Mouse (Mus musculus): ENCODE measurements around the gene Ror2.
A peak's percentile ranks its signal among the peaks of the same experiment; 100 is the strongest.
"Not testable (repeated sequence)": the region's sequence is repeated elsewhere in the genome, so short reads cannot be mapped to it uniquely, and the experiment has no call there.

The Ror2 gene

DNA sequence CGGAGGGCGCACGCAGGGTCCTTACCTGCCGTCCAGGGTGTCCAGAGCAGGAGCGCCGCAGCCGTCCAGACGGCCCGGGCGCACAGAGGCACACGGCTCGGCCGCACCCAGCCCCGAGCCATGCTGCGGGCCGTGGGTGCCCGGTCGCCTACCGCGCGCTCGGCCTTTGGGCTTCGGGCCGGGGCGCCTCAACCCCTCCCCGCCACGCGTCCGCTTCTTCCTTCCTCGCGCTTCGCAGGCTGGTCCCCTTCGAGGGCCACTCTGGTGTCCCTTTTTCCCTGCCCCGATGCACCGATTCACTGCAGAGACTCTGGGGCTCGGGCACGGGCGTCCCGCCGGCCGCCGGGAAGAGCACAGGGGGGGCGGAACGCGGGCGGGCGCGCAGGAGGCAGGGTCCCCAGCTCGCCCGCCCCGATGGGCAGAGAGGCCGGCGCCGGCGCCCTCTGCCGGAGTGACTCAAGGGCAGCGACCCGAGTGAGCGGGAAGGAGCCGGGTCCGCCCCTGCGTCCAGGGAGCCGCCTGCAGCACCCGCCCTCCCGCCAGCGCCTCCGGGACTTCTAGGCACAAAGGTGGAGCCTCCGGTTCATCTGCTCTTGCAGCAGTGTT lies at the start of gene Ror2:
Gene Ror2, minus strand, starts transcription at position 369 of the 606 bp plus-strand sequence.
- DNase-seq (ENCODE audit: low spot score in 2 of 2) = no peak

DNA sequence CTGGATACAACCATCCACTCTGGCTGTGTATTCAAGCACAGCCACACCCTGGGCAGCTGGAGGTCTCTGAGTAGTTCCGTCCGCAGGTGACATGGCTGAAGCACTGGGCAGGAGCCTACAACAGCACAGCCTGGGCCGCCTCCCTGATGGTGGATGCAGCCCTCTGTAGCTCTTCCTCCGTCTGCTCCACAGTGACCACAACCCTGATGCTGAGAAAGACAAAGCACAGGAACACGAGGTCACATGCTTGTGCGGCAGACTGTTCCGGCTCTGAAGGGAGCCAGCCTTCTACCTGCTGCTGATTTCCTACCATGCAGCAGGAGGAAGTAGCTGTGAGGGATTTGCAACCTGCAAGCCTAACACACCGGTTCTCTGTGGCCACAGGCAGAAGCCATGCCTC lies 47.8 kb upstream of the Ror2 start:
- no peak for DNase-seq (ENCODE audit: low spot score in 2 of 2)

DNA sequence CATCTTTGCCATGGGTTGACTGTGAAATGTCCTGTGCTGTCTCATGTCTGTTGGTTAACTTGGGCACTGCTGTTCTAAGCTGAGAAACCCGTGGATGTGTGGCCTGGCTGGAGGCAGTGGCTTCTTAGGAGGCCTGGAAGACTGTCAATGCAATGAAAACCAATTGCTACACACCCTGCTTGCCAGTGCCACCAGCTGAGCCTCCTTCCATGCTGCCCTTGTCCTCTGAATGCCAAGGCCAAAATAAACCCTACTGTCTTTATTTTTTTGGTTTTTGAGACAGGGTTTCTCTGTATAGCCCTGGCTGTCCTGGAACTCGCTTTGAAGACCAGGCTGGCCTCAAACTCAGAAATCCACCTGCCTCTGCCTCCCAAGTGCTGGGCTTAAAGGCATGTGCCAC lies 44.3 kb upstream of the Ror2 start:
- DNase-seq (ENCODE audit: low spot score in 2 of 2) = no peak

DNA sequence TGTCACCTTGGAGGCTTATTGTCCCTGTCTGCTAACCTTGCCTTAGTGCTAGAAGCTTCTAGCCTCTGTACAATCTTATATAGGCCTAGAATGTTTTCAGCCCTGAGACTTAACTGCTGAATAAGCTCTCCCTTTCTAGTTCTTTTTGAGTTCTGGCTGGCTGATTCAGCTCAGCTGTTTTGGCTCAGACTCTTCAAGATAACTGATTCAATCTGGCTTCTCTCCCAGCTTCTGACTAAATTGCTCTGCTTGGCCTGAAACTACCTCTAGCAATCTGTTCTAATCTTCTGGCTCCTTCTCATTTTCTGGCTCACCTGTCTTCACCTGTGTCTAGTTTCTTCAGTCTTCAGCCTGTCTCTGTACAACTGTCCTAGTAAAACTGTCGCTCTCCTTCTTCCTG lies 39.6 kb upstream of the Ror2 start:
- DNase-seq (ENCODE audit: low spot score in 2 of 2) = no peak

DNA sequence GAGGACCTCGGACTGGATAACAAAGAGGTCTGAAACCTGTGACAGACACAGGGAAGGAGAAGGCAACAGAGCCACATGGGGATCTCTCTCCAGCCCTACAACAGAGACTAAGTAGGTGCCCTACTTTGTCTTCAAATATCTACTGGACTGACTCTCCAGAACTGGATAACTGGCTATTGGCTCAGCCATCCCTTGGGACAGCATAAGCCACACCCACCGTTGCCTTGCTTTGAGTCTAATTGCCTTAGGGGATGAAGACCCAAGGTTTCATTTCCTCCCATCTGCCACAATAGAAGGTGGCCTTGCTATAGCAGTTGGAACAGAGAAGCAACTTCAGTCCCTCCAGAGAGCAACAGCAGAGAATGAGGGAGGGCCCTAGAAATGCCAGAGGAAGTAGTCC lies 37.7 kb upstream of the Ror2 start:
- no peak for DNase-seq (ENCODE audit: low spot score in 2 of 2)

DNA sequence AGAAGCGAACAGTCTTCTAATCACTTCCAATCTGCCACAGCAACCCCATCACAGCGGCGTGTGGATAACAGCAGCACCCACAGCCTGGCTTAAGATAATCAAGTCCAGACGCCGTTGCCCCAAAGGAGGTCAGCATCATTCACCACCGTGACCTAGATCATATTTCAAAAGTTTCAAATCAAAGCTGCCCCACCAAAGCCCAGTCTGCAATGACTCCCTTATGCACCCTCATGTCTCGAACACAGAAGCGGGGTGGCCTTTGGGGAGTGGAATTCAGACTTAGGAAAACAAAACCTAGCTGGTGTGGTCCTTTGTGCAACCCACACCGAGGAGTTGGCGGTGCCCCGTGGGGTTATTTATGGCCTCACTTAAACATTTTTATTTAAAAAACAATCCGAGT lies 35.0 kb upstream of the Ror2 start:
- DNase-seq (ENCODE audit: low spot score in 2 of 2) = no peak

DNA sequence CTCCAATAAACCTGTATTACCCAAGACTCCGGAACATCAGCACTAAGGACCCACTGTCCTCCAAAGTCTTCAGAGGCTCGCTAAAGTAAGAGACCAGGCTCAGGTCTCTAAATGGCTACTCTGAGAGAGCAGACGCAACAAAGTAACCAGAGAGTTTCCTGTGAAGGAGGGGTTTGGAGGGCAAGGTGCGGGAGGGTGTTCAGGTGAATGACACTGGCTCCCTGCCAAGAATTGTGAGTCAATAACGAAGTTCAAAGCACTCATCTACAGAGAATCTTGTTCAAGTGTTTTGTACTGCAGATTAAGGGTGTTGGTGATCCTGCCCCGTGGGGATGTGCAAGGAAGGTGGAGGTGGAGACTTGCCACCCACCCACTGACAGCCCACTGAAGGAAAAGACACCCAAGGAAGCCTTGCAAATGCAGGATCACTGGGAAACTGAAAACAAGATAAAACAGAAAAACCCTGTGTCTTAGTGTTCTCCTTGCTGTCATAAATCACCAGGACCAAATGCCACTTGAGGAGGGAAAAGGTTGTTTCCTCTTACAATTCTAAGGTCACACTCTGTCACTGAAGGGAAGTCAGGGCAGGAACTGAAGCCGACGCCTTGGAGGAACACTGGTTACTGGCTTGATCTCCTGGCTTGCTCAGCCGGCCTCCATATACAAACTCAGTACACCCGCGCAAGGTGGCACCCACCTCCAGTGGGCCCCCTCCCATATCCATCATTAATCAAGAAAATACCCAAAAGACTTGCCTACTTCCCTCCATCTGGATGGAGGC lies 30.8 kb upstream of the Ror2 start:
- no peak for DNase-seq (ENCODE audit: low spot score in 2 of 2)

DNA sequence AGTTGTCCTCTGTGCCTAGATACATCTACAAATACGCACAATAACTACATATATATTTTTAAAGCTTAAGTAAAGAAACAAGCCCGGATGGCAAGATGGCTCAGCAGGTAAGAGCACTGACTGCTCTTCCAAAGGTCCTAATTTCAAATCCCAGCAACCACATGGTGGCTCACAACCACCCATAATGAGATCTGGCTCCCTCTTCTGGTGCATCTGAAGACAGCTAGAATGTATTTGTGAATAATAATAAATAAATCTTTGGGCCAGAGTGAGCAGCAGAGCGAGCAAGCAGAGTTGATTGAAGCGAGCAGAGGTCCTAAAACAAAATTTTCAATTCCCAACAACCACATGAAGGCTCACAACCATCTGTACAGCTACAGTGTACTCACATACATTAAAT lies 29.8 kb upstream of the Ror2 start:
- DNase-seq (ENCODE audit: low spot score in 2 of 2) = not testable (repeated sequence)

DNA sequence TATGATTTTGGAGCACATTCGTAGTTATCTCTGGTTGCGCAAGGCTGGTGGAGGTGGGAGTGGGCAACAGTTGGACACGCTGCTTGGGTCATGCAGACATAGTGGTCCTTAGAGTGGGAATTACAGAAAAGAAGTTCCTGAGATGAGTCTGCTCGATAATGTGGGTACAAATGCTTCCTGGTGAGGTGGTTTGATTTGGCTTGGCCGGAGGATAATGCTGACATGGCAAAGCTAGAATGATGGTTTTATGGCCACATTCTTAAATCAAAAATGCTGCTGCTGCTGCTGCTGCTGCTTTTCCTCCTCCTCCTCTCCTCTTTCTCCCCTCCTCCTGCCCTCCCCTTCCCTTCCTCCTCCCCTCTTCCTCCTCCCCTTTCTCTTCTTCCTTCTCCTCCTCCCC lies 24.5 kb upstream of the Ror2 start:
- no peak for DNase-seq (ENCODE audit: low spot score in 2 of 2)

DNA sequence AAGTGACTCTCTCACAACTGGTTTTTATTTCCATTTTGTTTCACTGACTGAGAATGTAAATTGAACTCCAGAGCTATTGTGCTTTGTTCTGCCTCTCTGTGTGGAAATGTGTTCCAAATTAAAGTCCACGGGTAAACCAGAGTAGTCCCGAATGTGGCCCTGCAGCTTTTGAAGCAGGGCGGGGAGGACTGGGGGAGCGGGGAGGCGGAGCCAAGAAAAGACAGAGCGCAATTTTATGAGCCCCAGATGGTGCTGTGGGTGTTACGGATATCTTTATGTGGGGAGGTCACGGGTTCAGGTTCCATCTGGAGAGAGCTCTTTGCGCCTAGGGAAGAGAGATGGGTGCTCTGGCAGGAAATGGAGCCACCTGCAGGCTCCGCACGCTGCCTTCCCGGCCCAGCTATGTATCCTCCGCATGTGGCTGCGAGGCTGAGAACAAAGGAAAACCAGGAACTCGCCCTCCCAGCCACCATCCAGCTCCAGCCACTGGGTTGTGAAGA lies 23.8 kb upstream of the Ror2 start:
- DNase-seq (ENCODE audit: low spot score in 2 of 2) = peak in 1 of 2 experiments; percentile 53

DNA sequence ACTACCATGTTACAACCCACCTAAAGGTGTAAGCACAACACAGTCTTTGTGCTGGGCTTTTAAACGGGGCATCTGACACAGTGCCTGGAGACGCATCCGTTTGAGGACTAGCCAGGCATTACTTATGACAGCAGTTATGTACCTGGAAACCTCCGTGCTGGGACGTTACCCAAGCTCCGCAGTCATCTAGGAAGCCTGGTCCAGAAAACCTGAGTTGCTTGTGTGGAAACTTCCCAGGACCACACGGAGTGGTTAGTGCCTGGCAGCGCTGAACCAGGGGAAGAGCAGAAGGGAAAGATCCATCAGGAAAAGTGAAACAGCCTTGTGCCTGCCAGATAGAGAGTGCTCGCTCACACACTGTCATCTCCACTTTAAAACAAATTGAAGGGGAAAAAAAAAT lies 23.2 kb upstream of the Ror2 start:
- no peak for DNase-seq (ENCODE audit: low spot score in 2 of 2)

DNA sequence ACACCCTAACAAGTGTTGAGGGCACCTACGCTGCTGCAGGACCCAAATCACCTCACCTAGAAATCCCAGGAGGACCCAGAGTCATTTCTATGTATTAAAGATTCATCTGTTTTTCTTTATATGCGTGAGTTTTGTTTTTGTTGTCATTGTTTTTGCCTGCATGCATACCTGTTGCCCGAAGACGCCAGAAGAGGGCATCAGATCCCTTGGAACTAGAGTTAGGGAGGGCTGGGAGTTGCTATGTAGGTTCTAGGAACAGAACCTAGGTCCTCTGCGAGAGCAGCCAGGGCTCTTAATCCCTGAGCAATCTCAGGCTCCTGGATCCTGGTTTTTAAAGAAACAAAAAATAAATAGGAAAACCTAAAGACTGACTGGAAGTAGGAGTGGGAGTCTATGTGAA lies 20.9 kb upstream of the Ror2 start:
- no peak for DNase-seq (ENCODE audit: low spot score in 2 of 2)

DNA sequence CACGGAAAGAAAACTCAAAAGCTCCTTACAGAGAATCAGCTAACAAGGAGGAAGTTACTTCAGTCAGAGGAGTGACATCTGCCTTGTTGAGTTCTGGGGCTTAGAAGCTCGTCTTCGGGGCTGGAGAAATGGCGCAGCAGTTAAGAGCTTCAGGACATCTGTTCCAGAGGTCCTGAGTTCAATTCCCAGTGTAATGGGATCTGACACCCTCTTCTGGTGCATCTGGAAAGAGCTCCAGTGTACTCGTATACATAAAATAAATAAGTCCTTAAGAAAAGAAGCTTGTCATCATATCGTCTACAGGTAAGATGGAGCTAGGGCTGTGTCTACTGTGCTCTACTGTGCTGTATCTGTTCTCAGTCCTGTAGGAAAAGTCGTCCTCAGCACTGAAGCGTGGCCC lies 19.3 kb upstream of the Ror2 start:
- DNase-seq (ENCODE audit: low spot score in 2 of 2) = no peak

DNA sequence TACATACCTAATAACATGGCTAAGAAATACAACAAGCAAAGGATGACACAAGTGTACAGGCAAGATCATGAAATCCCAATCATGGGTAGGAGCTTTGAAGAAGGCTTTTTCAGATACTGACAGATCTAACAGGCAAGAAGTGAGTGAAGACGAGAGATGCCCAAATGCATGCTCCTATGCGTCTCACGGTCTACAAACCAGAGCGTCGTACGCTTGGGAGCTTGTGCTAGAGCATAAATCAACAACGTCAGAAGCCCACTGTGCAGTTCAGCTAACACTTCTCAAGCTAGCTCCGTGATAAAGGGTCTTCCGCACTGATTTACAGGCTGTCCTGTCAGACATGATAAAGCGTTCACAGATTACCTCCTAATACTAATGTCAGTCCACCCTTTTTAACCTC lies 16.8 kb upstream of the Ror2 start:
- DNase-seq (ENCODE audit: low spot score in 2 of 2) = no peak

DNA sequence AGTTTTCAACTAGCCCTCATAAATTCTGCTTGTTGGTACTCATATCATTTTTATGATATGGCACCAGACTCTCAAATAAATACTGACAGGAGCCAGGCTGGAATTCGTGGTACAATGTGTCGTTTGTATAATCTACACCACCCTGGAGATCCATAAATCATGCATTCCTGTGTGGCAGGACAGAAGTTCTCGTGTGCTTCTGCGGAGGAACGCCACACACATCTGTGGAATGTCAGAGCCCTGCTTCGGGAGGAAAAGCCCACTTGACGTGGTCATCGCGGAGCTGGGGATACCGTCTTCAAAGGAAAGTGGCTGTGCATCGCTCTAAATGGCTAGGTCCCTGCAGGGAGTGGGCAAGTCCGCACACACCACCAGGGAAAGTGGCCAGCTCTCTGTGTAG lies 7.1 kb upstream of the Ror2 start:
- DNase-seq (ENCODE audit: low spot score in 2 of 2) = no peak

DNA sequence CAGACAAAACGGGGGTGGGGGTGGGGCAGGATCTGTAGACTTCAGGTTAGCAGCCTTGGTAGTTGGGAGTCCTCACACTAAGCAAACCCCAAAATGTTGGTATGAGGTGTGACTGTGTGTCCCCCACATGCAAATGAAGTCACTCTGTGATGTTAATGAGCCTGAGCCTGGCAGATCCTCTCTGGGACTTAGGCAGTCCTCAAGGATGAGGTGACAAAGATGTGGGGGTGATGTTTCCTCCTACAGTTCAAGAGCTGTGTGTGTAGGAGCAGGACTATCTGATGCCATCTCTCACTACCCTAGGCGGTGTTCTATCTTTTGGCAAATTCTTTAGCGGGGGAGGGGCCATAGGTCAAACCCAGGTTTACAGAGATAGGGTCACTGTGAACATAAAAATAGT lies 6.3 kb upstream of the Ror2 start:
- no peak for DNase-seq (ENCODE audit: low spot score in 2 of 2)

DNA sequence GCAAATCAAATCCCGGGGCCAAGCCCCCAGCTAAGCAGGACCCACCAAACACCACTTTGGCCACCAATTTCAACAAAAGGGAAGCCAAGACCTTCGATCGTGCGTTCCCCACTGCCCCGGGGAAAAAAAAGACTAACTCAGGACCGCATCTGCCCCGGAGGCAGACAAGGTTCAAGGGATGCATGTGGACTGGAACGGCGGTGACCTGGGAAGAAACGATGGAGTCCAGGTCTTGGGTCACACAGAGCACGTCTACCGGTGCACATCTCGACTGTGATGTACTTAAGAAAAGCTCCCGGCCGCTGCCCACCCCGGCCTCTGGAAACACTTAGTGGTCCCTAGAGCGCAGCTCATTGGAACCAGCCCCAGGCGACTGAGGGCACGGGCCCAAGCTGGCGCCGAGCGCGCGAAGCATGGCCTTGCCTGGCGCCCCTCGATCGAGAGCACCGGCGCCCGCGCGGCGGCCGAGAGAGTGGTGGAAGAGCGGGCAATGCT lies 616 bp downstream of the Ror2 start:
- no peak for DNase-seq (ENCODE audit: low spot score in 2 of 2)

DNA sequence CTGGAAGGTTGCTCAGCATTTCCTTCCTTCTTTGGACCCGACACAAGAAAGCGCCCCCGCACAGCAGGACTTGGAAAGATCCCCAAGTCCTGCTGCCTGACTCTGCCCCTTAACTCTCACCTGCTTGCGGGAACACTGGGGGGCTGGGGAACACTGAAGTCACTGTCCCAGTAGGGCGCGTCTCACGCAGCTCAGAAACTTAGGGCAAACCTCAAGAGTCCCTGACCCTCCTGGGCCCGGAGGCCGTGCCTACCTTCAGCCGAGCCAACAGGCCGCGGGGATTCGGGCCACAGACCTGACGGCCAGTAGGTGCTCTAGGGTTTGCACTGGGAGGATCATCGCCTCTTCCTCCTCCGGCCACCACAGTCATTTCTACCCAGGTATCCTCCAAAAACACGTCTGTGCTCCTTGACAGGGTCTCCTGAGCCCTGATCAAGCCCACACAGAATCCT lies 1.2 kb downstream of the Ror2 start:
- DNase-seq (ENCODE audit: low spot score in 2 of 2) = no peak

DNA sequence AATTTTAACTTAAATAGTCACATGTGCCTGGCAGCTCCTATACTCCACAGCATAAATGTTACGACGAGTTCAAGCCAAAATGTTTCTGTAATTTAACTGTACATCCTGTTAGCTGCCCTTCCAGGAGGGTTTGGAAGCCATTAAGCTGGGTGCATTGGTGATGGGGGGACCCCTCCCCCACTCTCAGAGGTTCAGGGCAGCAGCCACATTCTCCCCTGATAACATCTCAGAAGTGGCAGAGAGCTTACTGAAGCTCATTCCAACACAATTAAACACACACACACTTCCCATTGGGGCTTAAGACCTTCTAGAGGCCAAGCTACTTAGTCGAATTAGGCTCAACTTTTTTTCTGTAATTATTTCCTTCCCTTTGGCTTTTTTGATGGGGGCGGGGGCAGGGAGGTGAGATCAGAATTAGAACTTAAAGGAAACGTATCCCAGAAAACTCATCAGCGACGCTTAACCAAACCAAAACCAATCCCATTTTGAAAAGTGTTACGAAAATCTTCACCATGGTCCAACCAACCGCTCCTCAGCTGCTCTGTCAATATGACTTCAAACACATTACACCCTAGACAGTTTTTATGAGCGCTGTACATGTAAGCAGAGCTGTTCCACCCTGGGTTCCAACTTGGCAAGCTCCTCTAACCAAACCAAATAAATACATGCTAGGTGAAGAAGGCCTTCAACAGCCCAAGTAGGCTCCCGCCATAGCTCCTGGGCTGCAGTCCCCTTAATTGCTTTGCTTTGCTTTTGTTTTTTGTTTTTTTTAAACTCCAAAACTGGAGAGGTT lies 4.1 kb downstream of the Ror2 start:
- DNase-seq (ENCODE audit: low spot score in 2 of 2) = no peak

DNA sequence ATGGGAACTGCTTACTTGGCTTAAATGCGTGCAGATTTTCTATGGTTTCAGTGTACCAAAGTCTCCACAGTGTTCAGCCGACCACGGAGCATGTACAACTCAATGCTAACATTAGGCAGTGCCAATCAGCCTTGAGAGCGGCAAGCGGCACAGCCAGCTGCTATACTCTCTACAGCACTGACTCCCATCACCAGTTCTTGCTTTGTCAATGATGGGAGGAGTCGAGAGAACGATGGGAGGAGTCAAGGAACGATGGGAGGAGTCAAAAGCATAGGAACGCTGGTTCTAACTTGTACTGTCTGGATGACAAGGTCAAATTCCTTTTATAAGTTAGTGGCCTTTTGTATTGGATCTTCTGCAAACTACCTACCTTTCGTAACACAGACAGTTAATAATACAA lies 7.0 kb downstream of the Ror2 start:
- DNase-seq (ENCODE audit: low spot score in 2 of 2) = no peak

DNA sequence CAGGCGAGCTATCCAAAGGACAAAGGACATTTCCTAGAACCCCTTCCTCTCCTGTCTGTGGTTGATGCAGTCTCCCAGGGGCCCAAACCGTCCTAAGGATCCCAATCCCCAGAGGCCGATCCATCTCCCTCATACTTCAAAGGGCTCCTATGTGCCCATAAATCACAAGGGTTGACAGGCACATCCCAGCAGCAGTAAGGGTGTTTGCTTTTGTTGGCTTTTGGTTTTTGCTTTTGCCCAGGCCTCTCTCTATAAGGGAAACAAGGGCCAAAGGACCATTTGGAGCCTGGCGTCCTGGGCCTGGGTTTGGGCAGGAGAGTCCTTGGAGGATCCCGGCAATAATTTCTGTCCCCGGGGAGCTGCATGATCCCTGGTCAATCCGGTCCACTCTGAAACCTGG lies 9.5 kb downstream of the Ror2 start:
- no peak for DNase-seq (ENCODE audit: low spot score in 2 of 2)

DNA sequence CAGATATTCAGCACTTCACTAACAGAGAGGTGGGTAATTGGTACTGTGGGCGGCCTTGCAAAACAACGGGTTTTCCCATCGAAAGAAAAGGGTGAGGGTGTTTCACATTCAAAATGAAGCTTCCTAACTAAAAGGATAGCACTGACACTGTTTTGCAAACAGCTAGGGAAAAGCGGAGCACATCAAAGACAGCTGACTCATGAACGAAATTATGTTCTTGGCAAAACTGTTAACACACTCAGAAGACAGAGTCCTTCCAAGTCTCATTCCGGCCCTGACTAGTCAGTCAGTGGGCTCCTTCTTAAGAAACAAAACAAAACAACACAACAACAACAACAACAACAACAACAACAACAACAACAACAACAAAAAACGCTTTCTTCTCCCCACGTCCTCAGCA lies 10.1 kb downstream of the Ror2 start:
- DNase-seq (ENCODE audit: low spot score in 2 of 2) = peak in 1 of 2 experiments; percentile 5

DNA sequence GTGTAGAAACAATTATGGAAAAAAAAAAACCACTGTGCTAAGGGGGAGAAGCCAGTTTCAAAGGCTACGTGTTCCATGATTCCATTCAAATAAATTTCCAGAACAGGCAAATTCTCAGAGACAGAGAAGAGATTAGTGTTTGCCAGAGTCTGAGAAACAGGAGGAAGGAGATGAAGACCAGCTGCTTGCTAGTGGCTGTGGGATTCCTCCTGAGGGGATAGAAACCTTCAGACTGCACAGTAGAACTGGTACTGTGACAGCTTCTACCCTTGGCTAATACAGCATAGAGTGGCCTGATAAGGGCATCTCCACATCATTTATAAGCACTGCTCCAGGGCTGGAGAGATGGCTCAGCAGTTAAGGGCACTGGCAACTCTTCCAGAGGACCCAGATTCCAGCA lies 11.2 kb downstream of the Ror2 start:
- no peak for DNase-seq (ENCODE audit: low spot score in 2 of 2)
